Mouse (Mus musculus) gastrocnemius, postnatal 4 days (tissue): ENCODE measurements at regions not wholly inside any gene's neighbourhood (a gene's known extent, or its start where the extent isn't known, plus 50 kb on each side); places are given as distances from the start of the nearest gene placed in this dataset.

ENCODE experiments used
- DNase-seq, 2 experiments: peaks; one replicate each; pipeline ENCODE4 v3.0.0; 2021 to 2022; ENCODE audit warnings: low spot score in 2 of 2, mixed read lengths in 2 of 2

DNA sequence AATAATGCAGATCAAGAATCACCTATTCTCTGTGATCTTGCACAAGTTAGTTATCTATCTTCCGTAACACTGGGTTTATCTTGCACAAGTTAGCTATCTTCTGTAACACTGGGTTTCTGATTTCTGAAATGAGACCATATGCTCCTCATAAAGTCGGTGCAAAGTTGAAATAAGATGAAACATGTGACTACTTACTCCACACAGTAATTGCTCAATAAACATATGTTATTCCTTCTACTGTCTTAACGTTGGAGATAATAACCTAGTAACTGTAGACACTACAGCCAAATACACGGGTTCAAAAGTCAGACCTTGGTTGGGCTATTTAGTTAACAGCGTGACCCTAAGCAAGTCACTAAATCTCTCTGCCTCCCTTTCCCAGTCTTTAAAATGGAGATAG, 65.8 kb upstream of the Atp11b start:
- no peak for DNase-seq

- DNase-seq, result no peak
Measured at GRCm38 (mm10) chr3:35688781-35689180, 65.1 kb upstream of the Atp11b start.

GRCm38 (mm10) chr3:35693039-35693438, 60.9 kb upstream of the Atp11b start:
- DNase-seq, result peak in 1 of 2 experiments; percentile 29

- DNase-seq, result no peak
Measured at GRCm38 (mm10) chr3:35693551-35693950, 60.4 kb upstream of the Atp11b start.

GRCm38 (mm10) chr3:35694241-35694640, 59.7 kb upstream of the Atp11b start:
- no peak for DNase-seq

DNA sequence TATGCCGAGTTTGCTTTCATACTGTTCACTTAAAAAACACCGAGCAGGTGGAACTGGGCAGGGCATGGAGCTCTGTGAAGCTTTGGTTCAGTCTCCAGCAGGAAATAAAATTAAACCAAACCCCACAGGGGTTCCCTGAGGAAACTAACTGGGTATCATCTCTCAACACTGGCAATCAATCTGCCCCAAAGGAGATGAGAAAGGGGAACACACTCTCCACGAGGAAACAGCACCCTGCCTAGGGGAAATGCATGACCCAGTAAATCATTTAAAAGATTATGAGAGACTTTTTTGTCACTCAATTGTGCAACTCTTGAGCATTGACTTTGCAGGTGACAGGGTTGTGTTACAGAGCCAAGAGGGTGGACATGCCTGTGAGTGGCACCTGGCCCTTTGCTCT, 58.0 kb upstream of the Atp11b start:
- DNase-seq, result no peak

GRCm38 (mm10) chr3:35699266-35699665, 54.6 kb upstream of the Atp11b start:
- DNase-seq, result no peak

DNA sequence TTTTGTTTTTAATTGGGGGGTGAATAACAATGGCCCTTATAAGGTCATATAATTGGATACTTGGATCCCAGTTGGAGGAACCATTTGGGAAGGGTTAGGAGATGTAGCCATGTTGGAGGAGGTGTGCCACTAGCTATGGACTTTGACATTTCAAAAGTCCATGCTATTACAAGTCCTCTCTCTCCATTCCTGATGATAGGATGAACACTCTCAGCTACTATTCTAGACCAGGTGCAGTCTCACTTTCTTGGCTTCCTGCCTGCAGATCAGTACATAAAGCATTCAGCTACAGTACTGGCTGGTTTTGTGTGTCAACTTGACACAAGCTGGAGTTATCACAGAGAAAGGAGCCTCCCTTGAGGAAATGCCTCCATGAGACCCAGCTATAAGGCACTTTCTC, 53.9 kb upstream of the Atp11b start:
- no peak for DNase-seq

DNA sequence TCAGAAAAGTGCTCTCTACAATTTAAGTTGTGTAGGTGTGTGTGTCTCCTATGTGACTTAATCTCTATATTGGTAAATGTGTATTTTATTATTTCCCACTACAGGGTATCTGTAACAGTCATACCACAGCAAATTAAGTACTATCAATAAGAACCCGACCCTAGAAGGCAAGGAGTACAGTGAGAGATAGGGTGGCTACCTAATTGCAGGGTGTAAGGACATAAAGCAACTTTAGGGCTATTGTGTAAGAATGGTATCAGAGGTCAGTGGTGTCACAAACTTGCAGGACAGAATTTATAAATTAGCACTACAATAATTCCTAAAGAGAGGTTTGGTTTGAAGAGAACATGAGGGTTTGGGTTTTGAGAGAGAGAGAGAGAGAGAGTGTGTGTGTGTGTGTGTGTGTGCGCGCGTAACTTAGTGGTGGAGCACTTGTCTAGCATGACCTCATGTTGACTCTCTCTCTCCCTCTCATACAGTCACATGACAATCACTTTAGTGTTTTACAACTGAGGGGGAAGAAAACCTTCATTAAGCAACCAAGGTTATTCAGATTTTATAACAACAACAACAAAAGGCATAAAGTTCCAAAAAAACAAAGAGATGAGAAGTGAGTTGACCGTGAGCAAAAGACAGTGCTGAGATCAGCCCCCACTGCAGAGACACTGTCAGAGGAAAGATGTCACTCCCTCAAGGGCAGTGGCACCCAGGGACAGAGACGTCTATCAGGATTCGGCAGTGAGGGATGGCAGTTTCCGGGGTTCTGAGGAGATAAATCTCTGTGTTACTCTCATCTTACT, 50.2 kb upstream of the Atp11b start:
- DNase-seq, result no peak
